Mouse (Mus musculus) lung, embryonic 16.5 days (tissue): Measurements from ENCODE around the gene Iffo1. TPM values are rescaled to one million over a fixed set of nuclear protein-coding genes. Genes with fewer than 3 reads are reported as not detected.

Experiments
- ATAC-seq: fragments of 200-750 bp; cut with Nextera tagmentation; 2 replicates; pipeline ENCODE4 v1.8.0; 2017; ENCODE audit warnings: low read depth, mild to moderate bottlenecking, moderate library complexity
- H3K27ac ChIP-seq: fragments of 300-500 bp; sonication (generic); 2 replicates; pipeline ENCODE4 v1.5.1; 2014; ENCODE audit warnings: mild to moderate bottlenecking, control low read depth, low read length
- H3K27me3 ChIP-seq: fragments of 300-500 bp; sonication (generic); 2 replicates; pipeline ENCODE4 v1.6.1; 2014; ENCODE audit warnings: low read depth, low read length, mixed read lengths; ENCODE audit not compliant: control insufficient read depth, insufficient read depth
- H3K36me3 ChIP-seq: fragments of 300-500 bp; sonication (generic); 2 replicates; pipeline ENCODE4 v1.6.1; 2014; ENCODE audit warnings: low read length; ENCODE audit not compliant: control insufficient read depth, insufficient read depth
- H3K4me1 ChIP-seq: fragments of 300-500 bp; sonication (generic); replicated peaks from 2 replicates; pipeline ENCODE4 v1.6.1; 2014; ENCODE audit warnings: low read length, mixed read lengths; ENCODE audit not compliant: control insufficient read depth, insufficient read depth
- H3K4me2 ChIP-seq: fragments of 300-500 bp; sonication (generic); 2 replicates; pipeline ENCODE4 v1.6.1; 2014; ENCODE audit warnings: low read depth, low read length, control low read depth
- H3K4me3 ChIP-seq: fragments of 300-500 bp; sonication (generic); 2 replicates; pipeline ENCODE4 v1.5.1; 2014; ENCODE audit warnings: mild to moderate bottlenecking, low read length, control low read depth
- H3K9ac ChIP-seq: fragments of 300-500 bp; sonication (generic); 2 replicates; pipeline ENCODE4 v1.6.1; 2014; ENCODE audit warnings: low read length, control low read depth
- H3K9me3 ChIP-seq: fragments of 300-500 bp; sonication (generic); 2 replicates; pipeline ENCODE4 v1.6.1; 2016; ENCODE audit warnings: low read length; ENCODE audit not compliant: control insufficient read depth
- WGBS: fragments of 180-500 bp; shearing (Covaris S2); extraction: QIAGEN DNeasy Blood & Tissue Kit; methylation state at CpG from one replicate; pipeline ENCODE4 v1.1.7; 2014; 5-methylcytosine and 5-hydroxymethylcytosine counted together
- polyA plus RNA-seq: library from polyadenylated mRNA; unstranded; fragments of >200 nt; fragmentation: Nextera tagmentation; extraction: Ambion mirVana; gene quantifications from 2 replicates; pipeline ENCODE4 v1.2.1, GENCODE M21; 2015

Gene Iffo1
- polyA plus RNA-seq, 1 experiment from 2014 or later: 5.5 TPM

- 4% methylated on average over 11 of the region's 11 CpGs for WGBS
- no peak overlapping the region for H3K27ac ChIP-seq
- ATAC-seq: no peak
- H3K9ac ChIP-seq: peak overlapping the region; percentile 88
- H3K4me2 ChIP-seq: peak overlapping the region; percentile 72
- peaks cover 5% of the 10 kb centered on the region; the same call in 1 of the 2 replicates for H3K4me1 ChIP-seq
- no peaks in the 10 kb centered on the region for H3K27me3 ChIP-seq
- H3K9me3 ChIP-seq: no peaks in the 10 kb centered on the region
- peaks cover 54% of the 10 kb centered on the region for H3K36me3 ChIP-seq
- peak overlapping the region; percentile 77 for H3K4me3 ChIP-seq
Measured at GRCm38 (mm10) chr6:125132470-125132869, 12.6 kb upstream of the Iffo1 start.

GRCm38 (mm10) chr6:125137002-125137671 is 7.9 kb upstream of the Iffo1 start:
- H3K9ac ChIP-seq: no peak overlapping the region
- no peak for ATAC-seq
- H3K9me3 ChIP-seq: no peaks in the 10 kb centered on the region
- peaks cover 70% of the 10 kb centered on the region for H3K36me3 ChIP-seq
- H3K4me2 ChIP-seq: no peak overlapping the region
- H3K27ac ChIP-seq: no peak overlapping the region
- 90% methylated on average over 19 of the region's 19 CpGs for WGBS
- H3K4me1 ChIP-seq: peaks cover 5% of the 10 kb centered on the region; the same call in 1 of the 2 replicates
- H3K4me3 ChIP-seq: no peak overlapping the region
- H3K27me3 ChIP-seq: no peaks in the 10 kb centered on the region

GRCm38 (mm10) chr6:125139747-125140146 is 5.3 kb upstream of the Iffo1 start:
- no peaks in the 10 kb centered on the region for H3K9me3 ChIP-seq
- no peak overlapping the region for H3K4me3 ChIP-seq
- no peak for ATAC-seq
- WGBS: 87% methylated on average over 7 of the region's 7 CpGs
- peaks cover 64% of the 10 kb centered on the region for H3K36me3 ChIP-seq
- no peak overlapping the region for H3K4me2 ChIP-seq
- H3K27ac ChIP-seq: no peak overlapping the region
- H3K4me1 ChIP-seq: 0 out of 2 replicates have a peak, but pooled peaks cover under 1% of the 10 kb centered on the region
- H3K27me3 ChIP-seq: no peaks in the 10 kb centered on the region
- no peak overlapping the region for H3K9ac ChIP-seq

GRCm38 (mm10) chr6:125142436-125142835 is 2.6 kb upstream of the Iffo1 start:
- no peak overlapping the region for H3K4me3 ChIP-seq
- 88% methylated on average over 8 of the region's 8 CpGs for WGBS
- no peaks in the 10 kb centered on the region for H3K9me3 ChIP-seq
- no peaks in the 10 kb centered on the region for H3K27me3 ChIP-seq
- no peak overlapping the region for H3K4me2 ChIP-seq
- peaks cover 44% of the 10 kb centered on the region for H3K36me3 ChIP-seq
- H3K27ac ChIP-seq: no peak overlapping the region
- H3K9ac ChIP-seq: no peak overlapping the region
- H3K4me1 ChIP-seq: peaks cover 17% of the 10 kb centered on the region
- ATAC-seq: no peak

GRCm38 (mm10) chr6:125143128-125143527 is 1.9 kb upstream of the Iffo1 start:
- 70% methylated on average over 3 of the region's 3 CpGs for WGBS
- Histone ChIP-seq H3K27me3 (no peaks in the 10 kb centered on the region), H3K36me3 (peaks cover 40% of the 10 kb centered on the region), H3K4me2 (no peak overlapping the region), H3K9me3 (no peaks in the 10 kb centered on the region), H3K27ac (no peak overlapping the region), H3K9ac (no peak overlapping the region), H3K4me1 (peaks cover 21% of the 10 kb centered on the region), H3K4me3 (no peak overlapping the region)
- ATAC-seq: no peak

GRCm38 (mm10) chr6:125143904-125144303 is 1.1 kb upstream of the Iffo1 start:
- Histone ChIP-seq H3K27me3 (no peaks in the 10 kb centered on the region), H3K9ac (no peak overlapping the region), H3K4me2 (no peak overlapping the region), H3K27ac (no peak overlapping the region), H3K4me1 (peaks cover 24% of the 10 kb centered on the region), H3K9me3 (no peaks in the 10 kb centered on the region), H3K36me3 (peaks cover 35% of the 10 kb centered on the region), H3K4me3 (no peak overlapping the region)
- ATAC-seq: no peak
- WGBS: 77% methylated on average over 9 of the region's 9 CpGs

- peak overlapping the region; percentile 78 for H3K27ac ChIP-seq
Measured at GRCm38 (mm10) chr6:125145479-125145951, 474 bp downstream of the Iffo1 start.

GRCm38 (mm10) chr6:125146148-125146547 is 1.1 kb downstream of the Iffo1 start:
- Histone ChIP-seq H3K27ac (no peak overlapping the region), H3K27me3 (no peaks in the 10 kb centered on the region), H3K9ac (peak overlapping the region; percentile 79; the same call in 1 of the 2 replicates), H3K36me3 (peaks cover 15% of the 10 kb centered on the region), H3K4me2 (peak overlapping the region; percentile 84), H3K4me3 (peak overlapping the region; percentile 69), H3K9me3 (no peaks in the 10 kb centered on the region), H3K4me1 (peaks cover 31% of the 10 kb centered on the region)
- WGBS: 49% methylated on average over 7 of the region's 7 CpGs
- ATAC-seq: no peak

More at GRCm38 (mm10) chr6:125145479-125145951, 474 bp downstream of the Iffo1 start:
- 7% methylated on average over 28 of the region's 35 CpGs for WGBS
- Histone ChIP-seq H3K4me1 (peaks cover 31% of the 10 kb centered on the region), H3K9me3 (no peaks in the 10 kb centered on the region), H3K9ac (peak overlapping the region; percentile 79), H3K4me2 (peak overlapping the region; percentile 84), H3K4me3 (peak overlapping the region; percentile 69), H3K36me3 (peaks cover 22% of the 10 kb centered on the region), H3K27me3 (no peaks in the 10 kb centered on the region)
- peak; percentile 69 for ATAC-seq

- WGBS: 81% methylated on average over 4 of the region's 4 CpGs
- H3K9me3 ChIP-seq: no peaks in the 10 kb centered on the region
- no peak overlapping the region for H3K4me3 ChIP-seq
- H3K27ac ChIP-seq: no peak overlapping the region
- H3K36me3 ChIP-seq: peaks cover 9% of the 10 kb centered on the region
- H3K27me3 ChIP-seq: no peaks in the 10 kb centered on the region
- H3K9ac ChIP-seq: no peak overlapping the region; the same call in 1 of the 2 replicates
- H3K4me2 ChIP-seq: no peak overlapping the region
- no peak for ATAC-seq
- H3K4me1 ChIP-seq: peaks cover 31% of the 10 kb centered on the region
Measured at GRCm38 (mm10) chr6:125146797-125147196, 1.8 kb downstream of the Iffo1 start.
